Mouse (Mus musculus) CH12.LX (cell line): ENCODE measurements around the gene Cacnb3.

Experiments
- BHLHE40 ChIP-seq: IDR thresholded peaks from 2 replicates; pipeline ENCODE4 v1.6.1; 2011; ENCODE audit warnings: mild to moderate bottlenecking, low read depth, low read length, improper control_type of control experiment
- CHD2 ChIP-seq: IDR thresholded peaks from 2 replicates; pipeline ENCODE4 v1.6.1; 2011; ENCODE audit warnings: low read length, improper control_type of control experiment
- EP300 ChIP-seq: IDR thresholded peaks from 2 replicates; pipeline ENCODE4 v1.6.1; 2011; ENCODE audit warnings: low read length, improper control_type of control experiment
- IRF4 ChIP-seq: IDR thresholded peaks from 2 replicates; pipeline ENCODE4 v1.6.1; 2014; ENCODE audit warnings: low read depth, mild to moderate bottlenecking, inconsistent platforms, low read length, improper control_type of control experiment
- UBTF ChIP-seq: IDR thresholded peaks from 2 replicates; pipeline ENCODE4 v1.6.1; 2012; ENCODE audit warnings: low read depth, mild to moderate bottlenecking, inconsistent platforms, low read length, improper control_type of control experiment, moderate library complexity

DNA sequence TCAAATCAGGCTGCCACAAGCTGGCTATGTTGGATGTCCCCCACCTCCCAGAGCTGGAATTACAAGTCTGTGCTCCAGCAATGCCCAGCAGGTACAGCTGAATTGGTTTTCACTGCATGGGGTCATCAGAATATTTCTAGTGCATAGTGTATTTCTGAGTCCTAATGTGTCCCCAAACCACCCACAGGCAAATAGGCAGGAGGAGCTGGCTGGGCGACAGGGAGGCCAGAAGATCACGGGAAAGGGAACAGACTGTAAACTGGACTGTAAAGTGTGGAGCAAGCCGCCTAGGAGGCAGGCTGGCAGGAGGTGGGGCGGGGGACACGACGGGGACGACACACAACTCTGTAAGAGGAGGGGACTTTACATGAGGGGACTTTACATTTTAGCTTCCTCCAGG is 8.4 kb upstream of the Cacnb3 start:
- TF ChIP-seq BHLHE40 (no peak), EP300 (no peak), IRF4 (no peak), CHD2 (no peak), UBTF (no peak)
